Mouse (Mus musculus) erythroblast, embryonic 14.5 days (primary cell): Measurements from ENCODE around the gene Hsd17b1.

Experiments used
- GATA1 ChIP-seq: IDR thresholded peaks from 2 replicates; pipeline ENCODE4 v1.6.1; 2012; ENCODE audit warnings: low read length, inconsistent platforms, mixed read lengths
- TAL1 ChIP-seq: IDR thresholded peaks from 3 replicates; pipeline ENCODE4 v1.6.1; 2012; ENCODE audit warnings: low read length, inconsistent platforms, mixed read lengths

DNA sequence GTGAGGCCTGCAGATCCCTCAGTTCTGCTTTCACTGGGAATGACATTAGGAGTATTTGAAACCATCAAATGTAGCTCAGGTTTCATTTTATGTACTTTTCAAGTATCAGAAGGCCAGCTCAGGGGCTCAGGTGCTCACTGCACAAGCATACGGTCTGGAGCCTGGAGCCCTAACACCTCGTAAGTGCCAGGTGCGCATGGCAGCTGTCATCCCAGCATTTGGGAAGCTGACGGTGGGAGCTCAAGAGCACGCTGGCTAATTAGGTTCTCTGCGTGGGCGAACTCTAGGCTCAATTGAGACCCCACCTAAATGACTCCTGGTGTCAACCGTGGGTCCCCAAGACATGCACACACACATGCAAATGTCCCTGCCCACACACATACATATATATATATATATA is 48.9 kb upstream of the Hsd17b1 start:
- no peak for TF ChIP-seq GATA1
- TF ChIP-seq TAL1 = no peak
